Mouse (Mus musculus) bone marrow macrophage, adult 2 months (primary cell): ENCODE measurements around the gene Mad1l1.

ENCODE experiments used
- CTCF ChIP-seq: IDR thresholded peaks from 2 replicates; pipeline ENCODE4 v1.5.1; 2012; ENCODE audit warnings: low read depth, mild to moderate bottlenecking, low read length, moderate library complexity
- POLR2A ChIP-seq: IDR thresholded peaks from 2 replicates; pipeline ENCODE4 v1.6.1; 2012; ENCODE audit warnings: mild to moderate bottlenecking, low read depth, low read length, borderline replicate concordance

- TF ChIP-seq POLR2A (no peak), CTCF (no peak)
Measured at GRCm38 (mm10) chr5:140282900-140283299, 38.5 kb downstream of the Mad1l1 start.
